Mouse (Mus musculus) heart, adult 2 months (tissue): Measurements from ENCODE around the gene Ranbp9. TPM values are rescaled to one million over a fixed set of nuclear protein-coding genes. Genes with fewer than 3 reads are reported as not detected.

ENCODE experiments used
- DNase-seq, 2 experiments: peaks; one replicate each; pipeline ENCODE4 v3.0.0; 2021
- H3K27ac ChIP-seq: fragments of 200-600 bp; 2 replicates; pipeline ENCODE4 v1.8.1; 2022
- H3K27me3 ChIP-seq: fragments of 200-500 bp; 2 replicates; pipeline ENCODE4 v1.6.1; 2012; ENCODE audit warnings: mild to moderate bottlenecking, low read length, inconsistent platforms, mixed read lengths; ENCODE audit not compliant: control insufficient read depth, insufficient read depth
- H3K36me3 ChIP-seq: fragments of 200-500 bp; 2 replicates; pipeline ENCODE4 v1.6.1; 2012; ENCODE audit warnings: low read length, inconsistent platforms; ENCODE audit not compliant: control insufficient read depth, insufficient read depth
- H3K4me1 ChIP-seq: fragments of 200-500 bp; 2 replicates; pipeline ENCODE4 v1.6.1; 2011; ENCODE audit warnings: low read length; ENCODE audit not compliant: control insufficient read depth, insufficient read depth
- H3K4me3 ChIP-seq: fragments of 200-600 bp; 2 replicates; pipeline ENCODE4 v1.8.1; 2022
- H3K79me2 ChIP-seq: fragments of 200-500 bp; replicated peaks from 2 replicates; pipeline ENCODE4 v1.6.1; 2012; ENCODE audit warnings: mild to moderate bottlenecking, inconsistent platforms, low read length, moderate library complexity, mixed read lengths; ENCODE audit not compliant: control insufficient read depth, insufficient read depth
- H3K9ac ChIP-seq: fragments of 200-500 bp; 2 replicates; pipeline ENCODE4 v1.6.1; 2012; ENCODE audit warnings: low read depth, mild to moderate bottlenecking, control low read depth, inconsistent platforms, low read length, mixed read lengths
- CTCF ChIP-seq: fragments of 200-600 bp; IDR thresholded peaks from 2 replicates; pipeline ENCODE4 v1.8.1; 2022; ENCODE audit warnings: antibody characterized with exemption, mild to moderate bottlenecking, moderate library complexity
- EP300 ChIP-seq: fragments of 200-500 bp; IDR thresholded peaks from 2 replicates; pipeline ENCODE4 v1.6.1; 2011; ENCODE audit warnings: low read depth, low read length, control low read depth; ENCODE audit not compliant: insufficient read depth
- POLR2A ChIP-seq: fragments of 200-500 bp; IDR thresholded peaks from 2 replicates; pipeline ENCODE4 v1.6.1; 2011; ENCODE audit warnings: mild to moderate bottlenecking, low read depth, low read length, control low read depth; ENCODE audit not compliant: insufficient read depth
- WGBS: fragments of 180-500 bp; shearing (Covaris S2); methylation state at CpG from one replicate; pipeline ENCODE4 v1.1.7; 2018; 5-methylcytosine and 5-hydroxymethylcytosine counted together
- intact Hi-C: fragments of 180-260 bp; cut with DNase I; formaldehyde crosslinking; loops from one replicate; pipeline ENCODE4 v1.15.1; 2025
- polyA plus RNA-seq: library from polyadenylated mRNA; depleted of rRNA; stranded (reverse); fragments of >200 nt; gene quantifications from 2 replicates; pipeline ENCODE4 v1.2.3, GENCODE M21; 2012
- total RNA-seq, 2 experiments: library from RNA; stranded (reverse); gene quantifications; 2 replicates each; pipeline ENCODE4 v1.2.3; 2021

Ranbp9 gene
- total and polyA plus RNA-seq, 3 experiments, result 16.1 to 44.2 (median 42.2) TPM

DNA sequence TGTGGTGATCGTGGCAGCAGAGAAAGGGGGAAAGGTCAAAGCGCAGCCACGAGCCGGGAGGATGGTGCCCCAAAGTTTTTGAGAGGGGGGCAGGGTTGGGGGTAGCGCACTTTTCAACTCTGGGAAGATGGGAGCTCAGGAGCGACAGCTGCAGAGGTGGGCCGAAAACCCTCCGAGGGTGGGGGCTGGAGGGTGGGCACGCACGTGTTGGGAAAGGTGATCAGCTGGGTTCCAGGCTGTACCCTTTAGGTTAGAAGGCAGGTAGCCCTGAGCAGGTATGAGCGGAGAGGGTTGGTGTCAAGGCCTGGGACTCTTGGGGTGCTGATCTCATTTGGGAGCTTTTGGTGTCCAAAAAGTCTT is 115.3 kb downstream of the Ranbp9 start:
- TF ChIP-seq CTCF, result no peak
- no peak for TF ChIP-seq POLR2A
- no peak for TF ChIP-seq EP300
- Histone ChIP-seq H3K4me1 (peaks cover 1% of the 10 kb centered on the region), H3K27ac (peak overlapping the region; percentile 89), H3K36me3 (no peaks in the 10 kb centered on the region), H3K79me2 (no peaks in the 10 kb centered on the region), H3K9ac (peak overlapping the region; percentile 86), H3K4me3 (peak overlapping the region; percentile 89), H3K27me3 (no peaks in the 10 kb centered on the region)
- intact Hi-C loops, result no loop called here
- WGBS, result 16% methylated on average over 11 of the region's 11 CpGs
- DNase-seq, result no peak

DNA sequence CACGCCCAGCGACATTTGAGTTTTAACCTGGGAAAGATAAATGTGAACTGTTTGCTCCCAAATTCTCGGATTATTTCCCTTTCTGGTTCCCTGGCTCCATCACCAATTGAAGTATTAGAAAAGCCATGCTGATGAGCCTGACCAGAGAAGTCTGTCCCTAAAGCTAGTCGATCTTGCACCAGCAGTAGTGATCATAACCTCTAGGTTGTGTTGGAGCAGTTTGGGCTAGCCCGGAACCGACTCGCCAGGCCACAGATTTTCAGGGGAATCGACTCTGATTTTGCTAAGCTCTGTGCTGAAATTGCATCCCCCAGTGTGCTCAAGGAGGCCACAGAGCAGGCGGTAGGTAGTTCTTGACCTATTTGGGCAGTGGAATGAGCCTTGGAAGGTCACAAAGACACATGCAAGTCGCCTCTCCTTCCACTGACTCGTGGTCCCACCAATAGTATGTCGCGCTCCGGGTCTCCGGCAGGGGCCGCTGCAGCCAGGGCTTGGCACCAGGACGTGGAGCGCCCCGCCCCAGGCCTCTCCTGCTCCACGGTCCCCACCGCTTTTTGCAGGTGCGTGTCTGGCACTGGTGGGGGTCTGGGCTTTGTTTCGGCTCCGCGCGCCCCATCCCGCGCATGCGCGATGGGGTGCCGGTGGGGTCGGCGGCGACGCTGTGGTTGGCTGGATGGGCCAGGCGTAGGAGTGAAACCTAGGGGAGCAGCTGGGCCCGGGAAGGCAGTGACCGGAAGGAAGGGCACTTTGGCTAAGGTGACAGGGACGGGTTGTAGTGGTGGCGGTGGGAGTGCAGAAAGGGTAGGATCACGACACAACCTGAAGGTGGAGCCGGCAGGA is 115.9 kb downstream of the Ranbp9 start, which contains the start of gene Sirt5:
TSS of gene Sirt5 (plus strand) at position 512 of the 840 bp plus-strand sequence.
- peak; percentile 92 to 94 for DNase-seq
- TF ChIP-seq CTCF (peak; percentile 99), EP300 (no peak), POLR2A (peak; percentile 63; the same call in 1 of the 2 replicates)
- intact Hi-C loops, result no loop called here
- peaks cover 1% of the 10 kb centered on the region for H3K4me1 ChIP-seq
- H3K79me2 ChIP-seq, result no peaks in the 10 kb centered on the region
- peak within 1 kb of the TSS; percentile 89 for H3K4me3 ChIP-seq
- 15% methylated on average over 42 of the region's 42 CpGs for WGBS
- no peaks in the 10 kb centered on the region for H3K36me3 ChIP-seq
- no peaks in the 10 kb centered on the region for H3K27me3 ChIP-seq
- H3K27ac ChIP-seq, result peak within 1 kb of the TSS; percentile 89
- H3K9ac ChIP-seq, result peak within 1 kb of the TSS; percentile 86

DNA sequence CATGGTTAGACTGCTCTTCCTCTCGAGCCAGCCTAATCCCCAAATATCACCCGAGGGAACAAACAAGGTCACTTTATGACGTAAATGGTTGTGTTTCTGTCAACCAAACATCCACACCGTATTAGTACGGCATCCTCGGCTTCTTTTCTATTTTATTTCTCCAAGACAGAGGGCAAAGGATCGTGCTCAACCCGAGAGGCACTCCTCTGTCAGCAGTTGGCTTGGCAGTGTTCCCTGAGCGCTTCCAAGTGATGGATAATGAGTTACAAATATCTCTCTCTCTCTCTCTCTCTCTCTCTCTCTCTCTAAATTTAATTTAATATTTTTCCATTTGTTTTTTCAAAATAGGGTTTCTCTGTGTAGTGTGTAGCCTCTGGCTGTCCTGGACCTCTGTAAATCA is 118.7 kb downstream of the Ranbp9 start:
- H3K27ac ChIP-seq, result no peak overlapping the region
- DNase-seq, result no peak

DNA sequence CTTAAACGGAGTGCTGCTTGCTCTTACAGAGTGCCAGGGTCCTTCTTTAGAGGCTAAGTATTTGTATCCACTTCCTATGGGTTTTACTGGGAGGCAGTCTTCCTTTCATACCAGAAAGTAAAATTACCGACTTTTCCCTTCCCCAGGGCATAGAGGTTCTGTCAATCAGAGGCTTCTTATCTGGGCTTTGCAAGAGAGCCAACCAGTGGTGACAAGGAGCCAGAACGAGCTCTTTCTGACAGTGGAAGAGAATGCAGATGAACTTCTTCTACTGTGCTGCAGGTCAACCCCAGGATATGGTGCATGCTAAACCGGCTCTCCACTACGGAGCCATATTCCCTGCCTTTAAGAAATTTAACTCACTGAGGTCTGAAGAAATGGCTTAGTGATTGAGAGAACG is 120.5 kb downstream of the Ranbp9 start:
- DNase-seq, result no peak
- peaks cover 1% of the 10 kb centered on the region for H3K4me1 ChIP-seq
- H3K36me3 ChIP-seq, result no peaks in the 10 kb centered on the region
- no peak overlapping the region for H3K27ac ChIP-seq
- H3K4me3 ChIP-seq, result no peak overlapping the region
- no peak overlapping the region for H3K9ac ChIP-seq
- intact Hi-C loops, result no loop called here
- H3K79me2 ChIP-seq, result no peaks in the 10 kb centered on the region
- WGBS, result 41% methylated on average over 6 of the region's 6 CpGs
- TF ChIP-seq EP300 (no peak), CTCF (no peak), POLR2A (no peak)
- no peaks in the 10 kb centered on the region for H3K27me3 ChIP-seq

More for the DNA sequence above, 118.7 kb downstream of the Ranbp9 start:
- H3K9ac ChIP-seq, result no peak overlapping the region
- TF ChIP-seq POLR2A, result no peak
- no peak for TF ChIP-seq CTCF
- no peak for TF ChIP-seq EP300
- no peaks in the 10 kb centered on the region for H3K27me3 ChIP-seq
- WGBS, result 63% methylated on average over 9 of the region's 9 CpGs
- no peaks in the 10 kb centered on the region for H3K79me2 ChIP-seq
- peaks cover 1% of the 10 kb centered on the region for H3K4me1 ChIP-seq
- intact Hi-C loops, result no loop called here
- no peaks in the 10 kb centered on the region for H3K36me3 ChIP-seq
- H3K4me3 ChIP-seq, result no peak overlapping the region

DNA sequence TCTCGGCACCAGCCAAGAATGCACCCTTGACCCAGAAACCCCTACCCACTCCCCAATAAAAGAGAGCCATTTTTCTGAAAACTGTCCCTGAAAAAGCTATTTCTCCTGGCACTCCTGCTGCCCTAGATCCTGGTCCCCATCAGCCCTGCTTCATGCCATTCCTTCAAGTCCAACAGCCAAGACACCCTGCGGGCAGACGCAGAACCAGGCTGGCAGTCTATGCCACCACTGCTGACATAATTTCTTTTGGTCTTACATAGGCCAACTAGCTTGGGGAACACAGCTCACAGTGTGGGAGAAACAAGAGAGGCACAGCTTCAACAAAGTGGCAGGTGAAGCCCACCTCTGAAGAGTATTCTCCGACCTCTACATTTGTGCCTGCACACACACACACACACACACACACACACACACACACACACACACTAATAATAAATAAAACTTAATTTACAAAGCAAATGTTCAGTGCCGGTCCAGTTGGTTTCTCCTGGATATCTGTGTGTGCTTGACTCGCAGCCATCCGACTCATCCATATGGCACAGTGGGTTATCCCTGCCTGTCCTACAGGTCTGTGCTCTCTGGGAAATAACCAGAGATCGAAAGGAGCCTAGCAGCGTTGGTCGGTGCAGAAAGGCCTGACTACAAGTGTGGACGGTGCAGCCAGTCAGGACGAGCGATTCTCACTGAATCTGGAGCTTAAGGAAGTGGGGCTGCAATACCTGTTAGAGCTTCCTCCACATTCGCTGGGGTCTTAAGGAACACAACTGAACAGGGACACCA is 124.5 kb downstream of the Ranbp9 start:
- intact Hi-C loops, result no loop called here
- Histone ChIP-seq H3K27me3 (no peaks in the 10 kb centered on the region), H3K27ac (no peak overlapping the region), H3K4me1 (no peaks in the 10 kb centered on the region), H3K9ac (no peak overlapping the region), H3K36me3 (no peaks in the 10 kb centered on the region), H3K4me3 (no peak overlapping the region), H3K79me2 (no peaks in the 10 kb centered on the region)
- TF ChIP-seq POLR2A, result no peak
- no peak for TF ChIP-seq CTCF
- TF ChIP-seq EP300, result no peak
- WGBS, result 94% methylated on average over 14 of the region's 14 CpGs
- DNase-seq, result no peak
